In genomic region chr11:107969943-107970342, GRCm38 (mm10) we compare ENCODE assay signal across 21 mouse cellular contexts. TPM values are rescaled to one million over a fixed set of nuclear protein-coding genes. Genes with fewer than 3 reads are reported as not detected.
DNase-seq lines count a peak whose midpoint lies in the region; ATAC-seq lines count a peak whose summit lies in the region.
"Had no signal": no experiment of that assay in that cellular context is flagged by ENCODE, and none has a peak within 500 bp of the region (broad histone marks: within the 10 kb centered on the region; RNA-seq: fewer than 3 reads in every experiment).

No protein-coding gene starts in this region.

- 0 out of 2 replicates have a peak overlapping the region, but pooled peaks have one; percentile 16 for H3K27ac ChIP-seq in hindbrain, embryonic 10.5 days
- no peak overlapping the region for H3K27ac ChIP-seq in hindbrain, embryonic 16.5 days (ENCODE audit: low read depth, low read length)
- 0 out of 2 replicates have a peak overlapping the region, but pooled peaks have one; percentile 36 for H3K27ac ChIP-seq in midbrain, embryonic 12.5 days (replicated peaks)
- no peak overlapping the region for H3K27ac ChIP-seq in midbrain, embryonic 13.5 days
- H3K27ac ChIP-seq in limb, embryonic 11.5 days (replicated peaks; ENCODE audit: low read depth, low read length) = peak overlapping the region; percentile 58; the same call in 1 of the 2 replicates
- H3K27ac ChIP-seq in heart, embryonic 11.5 days (ENCODE audit: low read depth, low read length) = no peak overlapping the region
- H3K27ac ChIP-seq: embryonic facial prominence, embryonic 10.5 days; heart, embryonic 15.5 days; layer of hippocampus, adult 2 months; limb, embryonic 15.5 days had no signal

- H3K36me3 ChIP-seq in hindbrain, embryonic 10.5 days = no peaks in the 10 kb centered on the region
- H3K36me3 ChIP-seq in hindbrain, embryonic 16.5 days (ENCODE audit: control insufficient read depth, insufficient read depth, low read length) = no peaks in the 10 kb centered on the region
- H3K36me3 ChIP-seq in midbrain, embryonic 12.5 days = no peaks in the 10 kb centered on the region
- H3K36me3 ChIP-seq in midbrain, embryonic 13.5 days = no peaks in the 10 kb centered on the region
- H3K36me3 ChIP-seq in limb, embryonic 11.5 days (ENCODE audit: control insufficient read depth, insufficient read depth, low read length) = no peaks in the 10 kb centered on the region
- no peaks in the 10 kb centered on the region for H3K36me3 ChIP-seq in heart, embryonic 11.5 days (ENCODE audit: control insufficient read depth, insufficient read depth, low read length)
- H3K36me3 ChIP-seq: embryonic facial prominence, embryonic 10.5 days had no signal

- WGBS in hindbrain, embryonic 10.5 days = 65% methylated on average over 10 of the region's 10 CpGs
- WGBS in hindbrain, embryonic 16.5 days = 34% methylated on average over 10 of the region's 10 CpGs
- 26% methylated on average over 10 of the region's 10 CpGs for WGBS in midbrain, embryonic 12.5 days
- 23% methylated on average over 10 of the region's 10 CpGs for WGBS in midbrain, embryonic 13.5 days
- 22% methylated on average over 10 of the region's 10 CpGs for WGBS in limb, embryonic 11.5 days
- WGBS in heart, embryonic 11.5 days (ENCODE audit: insufficient replicate concordance) = 84% methylated on average over 10 of the region's 10 CpGs

- H3K27me3 ChIP-seq in hindbrain, embryonic 10.5 days (ENCODE audit: insufficient read depth, poor library complexity, severe bottlenecking) = no peaks in the 10 kb centered on the region
- no peaks in the 10 kb centered on the region for H3K27me3 ChIP-seq in hindbrain, embryonic 16.5 days (replicated peaks; ENCODE audit: control insufficient read depth, insufficient read depth, low read length)
- H3K27me3 ChIP-seq in midbrain, embryonic 12.5 days = no peaks in the 10 kb centered on the region
- no peaks in the 10 kb centered on the region for H3K27me3 ChIP-seq in midbrain, embryonic 13.5 days
- H3K27me3 ChIP-seq in limb, embryonic 11.5 days (ENCODE audit: control insufficient read depth, insufficient read depth, low read length) = no peaks in the 10 kb centered on the region
- H3K27me3 ChIP-seq in heart, embryonic 11.5 days (ENCODE audit: control insufficient read depth, insufficient read depth, low read length) = no peaks in the 10 kb centered on the region
- H3K27me3 ChIP-seq: heart, embryonic 15.5 days; limb, embryonic 15.5 days; megakaryocyte, embryonic 14.5 days had no signal

- H3K9me3 ChIP-seq in hindbrain, embryonic 10.5 days = no peaks in the 10 kb centered on the region
- no peaks in the 10 kb centered on the region for H3K9me3 ChIP-seq in hindbrain, embryonic 16.5 days (ENCODE audit: control insufficient read depth, low read length)
- H3K9me3 ChIP-seq in midbrain, embryonic 12.5 days = no peaks in the 10 kb centered on the region
- no peaks in the 10 kb centered on the region for H3K9me3 ChIP-seq in midbrain, embryonic 13.5 days
- no peaks in the 10 kb centered on the region for H3K9me3 ChIP-seq in limb, embryonic 11.5 days (ENCODE audit: control insufficient read depth, low read length)
- H3K9me3 ChIP-seq in heart, embryonic 11.5 days (replicated peaks; ENCODE audit: control insufficient read depth, low read length) = no peaks in the 10 kb centered on the region
- H3K9me3 ChIP-seq: embryonic facial prominence, embryonic 10.5 days; heart, embryonic 15.5 days; limb, embryonic 15.5 days; megakaryocyte, embryonic 14.5 days had no signal

- no peak for DNase-seq in hindbrain, embryonic 10.5 days (ENCODE audit: low spot score)
- DNase-seq in limb, embryonic 11.5 days (ENCODE audit: low spot score) = peak; percentile 61
- DNase-seq in right cerebral cortex, postnatal 14 days = no peak
- DNase-seq: adrenal gland, postnatal 10 days; B cell, adult 2 months; cerebellum, adult 11-12 months; cerebellum, postnatal 25 days; heart, adult 18-20 months; kidney, adult 18-20 months; lung, postnatal 10 days; right cerebral cortex, postnatal 4 days; thymus, postnatal 36 days had no signal

- no peak overlapping the region for H3K9ac ChIP-seq in hindbrain, embryonic 16.5 days (ENCODE audit: low read depth, low read length)
- no peak overlapping the region for H3K9ac ChIP-seq in midbrain, embryonic 12.5 days (replicated peaks)
- H3K9ac ChIP-seq in midbrain, embryonic 13.5 days (replicated peaks) = no peak overlapping the region
- no peak overlapping the region for H3K9ac ChIP-seq in limb, embryonic 11.5 days (ENCODE audit: low read length)
- H3K9ac ChIP-seq in heart, embryonic 11.5 days (ENCODE audit: low read depth, low read length) = no peak overlapping the region
- H3K9ac ChIP-seq: heart, embryonic 15.5 days; limb, embryonic 15.5 days had no signal

- no peak for ATAC-seq in hindbrain, embryonic 16.5 days
- no peak for ATAC-seq in midbrain, embryonic 12.5 days (ENCODE audit: low FRiP score, low read depth)
- ATAC-seq in midbrain, embryonic 13.5 days = no peak
- peak; percentile 51; the same call in 1 of the 2 replicates for ATAC-seq in limb, embryonic 11.5 days (ENCODE audit: insufficient number of reproducible peaks, low FRiP score, low TSS enrichment, low read depth)
- ATAC-seq in heart, embryonic 11.5 days (replicated peaks; ENCODE audit: insufficient number of reproducible peaks, low FRiP score, low TSS enrichment) = no peak

- peaks cover 31% of the 10 kb centered on the region for H3K4me1 ChIP-seq in hindbrain, embryonic 10.5 days (replicated peaks)
- peaks cover 19% of the 10 kb centered on the region for H3K4me1 ChIP-seq in hindbrain, embryonic 16.5 days (ENCODE audit: control insufficient read depth, insufficient read depth, low read depth, low read length)
- H3K4me1 ChIP-seq in midbrain, embryonic 12.5 days = peaks cover 27% of the 10 kb centered on the region
- H3K4me1 ChIP-seq in midbrain, embryonic 13.5 days (replicated peaks) = peaks cover 30% of the 10 kb centered on the region
- H3K4me1 ChIP-seq in limb, embryonic 11.5 days (ENCODE audit: control insufficient read depth, insufficient read depth, low read length) = peaks cover 23% of the 10 kb centered on the region
- no peaks in the 10 kb centered on the region for H3K4me1 ChIP-seq in heart, embryonic 11.5 days (ENCODE audit: control insufficient read depth, insufficient read depth, low read length)
- H3K4me1 ChIP-seq: heart, embryonic 15.5 days had no signal

- no peak overlapping the region for H3K4me2 ChIP-seq in hindbrain, embryonic 16.5 days (ENCODE audit: low read length)
- H3K4me2 ChIP-seq in midbrain, embryonic 12.5 days (replicated peaks) = no peak overlapping the region
- no peak overlapping the region for H3K4me2 ChIP-seq in midbrain, embryonic 13.5 days (replicated peaks)
- no peak overlapping the region for H3K4me2 ChIP-seq in limb, embryonic 11.5 days (ENCODE audit: low read depth, severe bottlenecking)
- no peak overlapping the region for H3K4me2 ChIP-seq in heart, embryonic 11.5 days
- H3K4me2 ChIP-seq: heart, embryonic 15.5 days; limb, embryonic 15.5 days had no signal

- H3K4me3 ChIP-seq in hindbrain, embryonic 10.5 days = no peak overlapping the region
- H3K4me3 ChIP-seq in hindbrain, embryonic 16.5 days (ENCODE audit: low read length) = no peak overlapping the region
- no peak overlapping the region for H3K4me3 ChIP-seq in midbrain, embryonic 12.5 days
- no peak overlapping the region for H3K4me3 ChIP-seq in midbrain, embryonic 13.5 days (replicated peaks)
- no peak overlapping the region for H3K4me3 ChIP-seq in limb, embryonic 11.5 days (ENCODE audit: low read depth, low read length)
- no peak overlapping the region for H3K4me3 ChIP-seq in heart, embryonic 11.5 days (ENCODE audit: low read depth, low read length)
- H3K4me3 ChIP-seq: embryonic facial prominence, embryonic 10.5 days; heart, embryonic 15.5 days; layer of hippocampus, adult 2 months; limb, embryonic 15.5 days; megakaryocyte, embryonic 14.5 days had no signal

RNA-seq across cellular contexts. Expression of gene Cacng5, which starts 55.1 kb away (rescaled TPM):
- polyA plus RNA-seq in hindbrain, embryonic 10.5 days (2016; fragmentation: Nextera tagmentation; extraction: Ambion mirVana) = 0.66 and 1.2 TPM in 2 replicates
- 13.3 and 14.3 TPM in 2 replicates for polyA plus RNA-seq in hindbrain, embryonic 16.5 days (2015; fragmentation: Nextera tagmentation; extraction: Ambion mirVana)
- 1.4 and 1.6 TPM in 2 replicates for polyA plus RNA-seq in midbrain, embryonic 12.5 days (2016; fragmentation: Nextera tagmentation; extraction: Ambion mirVana)
- polyA plus RNA-seq in midbrain, embryonic 13.5 days (2015; fragmentation: Nextera tagmentation; extraction: Ambion mirVana) = 3.8 and 4.1 TPM in 2 replicates
- polyA plus RNA-seq in limb, embryonic 11.5 days (2014; fragmentation: Nextera tagmentation; extraction: Ambion mirVana) = 0.07 and 0.14 TPM in 2 replicates
- polyA plus RNA-seq in heart, embryonic 11.5 days (2014; fragmentation: Nextera tagmentation; extraction: Ambion mirVana) = not detected in 2 replicates

Comparison
In these comparisons a context has a peak if more than half of its experiments do, and no peak if none do; other contexts are left out.
1. H3K27ac ChIP-seq: peak in hindbrain, embryonic 10.5 days (single experiment), midbrain, embryonic 12.5 days (single experiment) and limb, embryonic 11.5 days (single experiment); none in hindbrain, embryonic 16.5 days (single experiment), midbrain, embryonic 13.5 days (single experiment) and heart, embryonic 11.5 days (single experiment).